ENCODE assay signal across 13 mouse cellular contexts in genomic region chr19:10137423-10137822, GRCm38 (mm10). TPM values are rescaled to one million over a fixed set of nuclear protein-coding genes. Genes with fewer than 3 reads are reported as not detected.
DNase-seq lines count a peak whose midpoint lies in the region; TF ChIP-seq lines count a peak whose summit lies in the region.
"Had no signal": no experiment of that assay in that cellular context is flagged by ENCODE, and none has a peak within 500 bp of the region (broad histone marks: within the 10 kb centered on the region; RNA-seq: fewer than 3 reads in every experiment).

No protein-coding gene starts in this region.

- H3K9me3 ChIP-seq in ES-Bruce4 (replicated peaks; ENCODE audit: control insufficient read depth, insufficient read depth, low read length, poor library complexity, severe bottlenecking), result no peaks in the 10 kb centered on the region
- H3K9me3 ChIP-seq: liver, embryonic 13.5 days; midbrain, embryonic 15.5 days had no signal

- no peak overlapping the region for H3K9ac ChIP-seq in ES-Bruce4 (ENCODE audit: low read depth, poor library complexity, severe bottlenecking)
- H3K9ac ChIP-seq: forebrain, postnatal 0 days; liver, embryonic 13.5 days; midbrain, embryonic 15.5 days had no signal

- H3K27me3 ChIP-seq in ES-Bruce4 (ENCODE audit: control insufficient read depth, insufficient read depth, low read length, poor library complexity, severe bottlenecking), result no peaks in the 10 kb centered on the region
- H3K27me3 ChIP-seq: liver, embryonic 13.5 days; midbrain, embryonic 15.5 days had no signal

- intact Hi-C loops in gastrocnemius, adult 2 months (cut with DNase I), result no loop called here
- intact Hi-C loops in left cerebral cortex, postnatal 36 days (cut with DNase I), result no loop called here

- TF ChIP-seq CTCF in gastrocnemius, adult 2 months (IDR thresholded peaks at IDR 0.05), result no peak
- no peak for TF ChIP-seq CTCF in ES-Bruce4 (IDR thresholded peaks at IDR 0.05; ENCODE audit: low read depth, low read length)

- H3K4me1 ChIP-seq in ES-Bruce4 (ENCODE audit: control insufficient read depth, insufficient read depth, low read length), result peaks cover 2% of the 10 kb centered on the region
- H3K4me1 ChIP-seq: liver, embryonic 13.5 days; midbrain, embryonic 15.5 days had no signal

- H3K36me3 ChIP-seq in ES-Bruce4 (ENCODE audit: control insufficient read depth, insufficient read depth, low read length, poor library complexity, severe bottlenecking), result no peaks in the 10 kb centered on the region
- H3K36me3 ChIP-seq: liver, embryonic 13.5 days; midbrain, embryonic 15.5 days had no signal

- no peak overlapping the region for H3K4me3 ChIP-seq in gastrocnemius, adult 2 months
- 0 out of 2 replicates have a peak overlapping the region, but pooled peaks have one; percentile 5 for H3K4me3 ChIP-seq in ES-Bruce4 (ENCODE audit: low read depth, low read length)
- H3K4me3 ChIP-seq: liver, embryonic 13.5 days; midbrain, embryonic 15.5 days had no signal

- peak; percentile 38 for DNase-seq in gastrocnemius, adult 2 months
- no peak for DNase-seq in gastrocnemius, postnatal 10 days
- DNase-seq in heart, adult 9 months (ENCODE audit: low spot score in 2 of 2), result peak; percentile 49 to 65
- DNase-seq in kidney, postnatal 4 days, result peak; percentile 23 to 56
- no peak for DNase-seq in embryo, embryonic 10.5 days (ENCODE audit: low spot score)
- no peak for DNase-seq in frontal cortex, postnatal 14 days (ENCODE audit: low spot score in 2 of 2)
- DNase-seq in left cerebral cortex, postnatal 36 days (ENCODE audit: low spot score in 2 of 2), result no peak
- DNase-seq: B cell, adult 2 months; forebrain, postnatal 0 days; layer of hippocampus, adult 9-11 months; liver, embryonic 13.5 days had no signal

- peak; percentile 87 for TF ChIP-seq EP300 in ES-Bruce4 (IDR thresholded peaks at IDR 0.05; ENCODE audit: insufficient read depth, low read depth, low read length)

- TF ChIP-seq POLR2A in ES-Bruce4 (IDR thresholded peaks at IDR 0.05; ENCODE audit: insufficient read depth, low read length), result no peak

- 0 out of 2 replicates have a peak overlapping the region, but pooled peaks have one; percentile 21 for H3K27ac ChIP-seq in gastrocnemius, adult 2 months
- peak overlapping the region; percentile 26 for H3K27ac ChIP-seq in ES-Bruce4 (ENCODE audit: insufficient read depth, low read length)
- H3K27ac ChIP-seq: liver, embryonic 13.5 days; midbrain, embryonic 15.5 days had no signal

RNA-seq across cellular contexts. Expression of gene Fads2, which starts 35.9 kb away (rescaled TPM):
- 1 to 10 TPM; 1.7 to 4.1 TPM for total RNA-seq in gastrocnemius, adult 2 months (2021)
- total RNA-seq in gastrocnemius, postnatal 10 days (2021), result 10 to 100 TPM; 14.5 to 18.1 TPM
- 84.5 and 104 TPM in 2 replicates for polyA plus RNA-seq in ES-Bruce4 (2011; ENCODE audit: insufficient read depth, insufficient read length, low read depth, missing spikeins)
- 100 to 1,000 TPM; 117 to 131 TPM for total RNA-seq in left cerebral cortex, postnatal 36 days (2021)

RNA-seq across cellular contexts. Expression of gene Fads1, which starts 45.3 kb away (rescaled TPM):
- 1 to 10 TPM; 4.2 to 9.9 TPM for total RNA-seq in gastrocnemius, adult 2 months (2021)
- 10 to 100 TPM; 27.9 to 28.5 TPM for total RNA-seq in gastrocnemius, postnatal 10 days (2021)
- 52.9 and 56.8 TPM in 2 replicates for polyA plus RNA-seq in ES-Bruce4 (2011; ENCODE audit: insufficient read depth, insufficient read length, low read depth, missing spikeins)
- total RNA-seq in left cerebral cortex, postnatal 36 days (2021), result 100 to 1,000 TPM; 183 to 192 TPM

Comparison
In these comparisons a context has a peak if more than half of its experiments do, and no peak if none do; other contexts are left out.
1. DNase-seq: peak in gastrocnemius, adult 2 months (single experiment), heart, adult 9 months (2 of 2) and kidney, postnatal 4 days (2 of 2); none in gastrocnemius, postnatal 10 days (single experiment), embryo, embryonic 10.5 days (single experiment), frontal cortex, postnatal 14 days (0 of 2) and left cerebral cortex, postnatal 36 days (0 of 2).
2. RNA of gene Fads2, which starts 35.9 kb away (total RNA-seq): 117 to 131 TPM in left cerebral cortex, postnatal 36 days; 14.5 to 18.1 TPM in gastrocnemius, postnatal 10 days and 1.7 to 4.1 TPM in gastrocnemius, adult 2 months; every median in the first group is over 4 times any median in the second.
3. RNA of gene Fads1, which starts 45.3 kb away (total RNA-seq): 183 to 192 TPM in left cerebral cortex, postnatal 36 days; 27.9 to 28.5 TPM in gastrocnemius, postnatal 10 days and 4.2 to 9.9 TPM in gastrocnemius, adult 2 months; every median in the first group is over 4 times any median in the second.